Mouse (Mus musculus): ENCODE results near the gene Polr3b.

The Polr3b gene

GRCm38 (mm10) chr10:84760118-84761111, 138.3 kb downstream of the Polr3b start:
- DNase-seq (ENCODE audit: low spot score in 2 of 2): no peak

GRCm38 (mm10) chr10:84768766-84769165, 146.7 kb downstream of the Polr3b start:
- DNase-seq (ENCODE audit: low spot score in 2 of 2): no peak

- DNase-seq (ENCODE audit: low spot score in 2 of 2): peak; percentile 39 to 70
Observed at GRCm38 (mm10) chr10:84772380-84773130, 150.5 kb downstream of the Polr3b start.

GRCm38 (mm10) chr10:84773889-84774288, 151.8 kb downstream of the Polr3b start:
- no peak for DNase-seq (ENCODE audit: low spot score in 2 of 2)

GRCm38 (mm10) chr10:84774573-84774972, 152.5 kb downstream of the Polr3b start:
- DNase-seq (ENCODE audit: low spot score in 2 of 2): no peak
